Mouse (Mus musculus): ENCODE data around the gene Elmo1. TPM values are rescaled to one million over a fixed set of nuclear protein-coding genes. Genes with fewer than 3 reads are reported as not detected.

Gene Elmo1
- polyA plus RNA-seq, 1 experiment: 0.40 TPM

DNA sequence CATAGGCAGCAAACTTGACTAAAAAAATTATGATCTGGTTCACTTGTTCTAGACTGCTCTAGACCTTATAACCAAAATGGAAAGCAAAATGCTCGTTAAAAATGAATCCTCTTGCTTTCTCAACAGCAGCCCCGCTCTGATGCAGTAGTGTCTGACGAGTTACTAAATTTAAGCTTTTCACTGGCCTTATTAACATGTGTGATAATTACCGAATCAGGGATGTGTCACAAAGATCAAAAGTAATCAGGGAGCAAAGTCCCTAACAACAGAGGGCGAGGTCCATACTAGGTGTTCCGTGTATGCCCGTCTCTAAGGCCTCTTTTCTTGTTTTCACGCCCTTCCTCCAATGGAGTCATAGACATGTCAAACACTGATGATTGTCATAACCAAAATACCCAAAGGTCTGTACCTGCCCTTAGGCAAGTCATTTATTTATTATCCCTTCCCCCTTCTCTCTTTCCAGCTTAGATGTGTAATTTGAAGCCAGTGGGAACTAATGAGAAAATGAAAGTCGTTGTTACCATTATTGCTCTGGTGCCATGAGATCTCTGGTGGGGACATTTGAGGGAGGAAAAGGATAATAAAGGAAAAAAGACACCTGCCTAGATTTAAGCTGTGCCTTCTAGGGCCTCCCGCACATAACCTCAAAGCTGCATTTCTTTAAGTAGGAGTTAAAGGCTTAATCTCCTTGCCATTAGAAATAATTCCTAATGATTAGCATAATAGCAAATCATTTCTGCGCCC lies 316.2 kb downstream of the Elmo1 start:
- Histone ChIP-seq H3ac (ENCODE audit: control insufficient read depth, insufficient read length) (no peak overlapping the region), H3K4me2 (ENCODE audit: low read depth) (no peak overlapping the region), H3K79me2 (ENCODE audit: control insufficient read depth, insufficient read depth) (no peaks in the 10 kb centered on the region), H3K4me3 (no peak overlapping the region), H3K36me3 (ENCODE audit: control insufficient read depth, insufficient read depth) (no peaks in the 10 kb centered on the region), H3K27me3 (ENCODE audit: control insufficient read depth, insufficient read depth, insufficient read length) (no peaks in the 10 kb centered on the region)
- no peak for TF ChIP-seq MYOD1 (IDR thresholded peaks at IDR 0.05; ENCODE audit: control insufficient read depth in 1 of 3, insufficient read length in 2 of 3, low read depth in 2 of 3)
- TF ChIP-seq SRF (IDR thresholded peaks at IDR 0.05; ENCODE audit: control insufficient read depth, insufficient read length, low read depth): no peak
- no peak for TF ChIP-seq TCF3 (IDR thresholded peaks at IDR 0.05; ENCODE audit: insufficient read length, low read depth)
- no peak for TF ChIP-seq USF1 (IDR thresholded peaks at IDR 0.05; ENCODE audit: low read depth)
- TF ChIP-seq POLR2AphosphoS2 (IDR thresholded peaks at IDR 0.05; ENCODE audit: insufficient read length, low read depth): no peak
- TF ChIP-seq CEBPB (IDR thresholded peaks at IDR 0.05; ENCODE audit: insufficient read depth, poor library complexity, severe bottlenecking): no peak
- no peak for TF ChIP-seq TCF12 (IDR thresholded peaks at IDR 0.05; ENCODE audit: insufficient read depth, poor library complexity, severe bottlenecking)
- no peak for TF ChIP-seq REST (IDR thresholded peaks at IDR 0.05; ENCODE audit: insufficient read depth, insufficient read length)
- TF ChIP-seq MYOG (IDR thresholded peaks at IDR 0.05; ENCODE audit: control insufficient read depth in 1 of 3, insufficient read depth in 1 of 3, insufficient read length in 2 of 3, low read depth in 2 of 3): no peak
- no peak for TF ChIP-seq E2F4 (IDR thresholded peaks at IDR 0.05; ENCODE audit: insufficient read depth)
- no peak for TF ChIP-seq MAX (IDR thresholded peaks at IDR 0.05; ENCODE audit: low read depth)
- no peak for TF ChIP-seq POLR2A (IDR thresholded peaks at IDR 0.05; ENCODE audit: insufficient read length, low read depth)

DNA sequence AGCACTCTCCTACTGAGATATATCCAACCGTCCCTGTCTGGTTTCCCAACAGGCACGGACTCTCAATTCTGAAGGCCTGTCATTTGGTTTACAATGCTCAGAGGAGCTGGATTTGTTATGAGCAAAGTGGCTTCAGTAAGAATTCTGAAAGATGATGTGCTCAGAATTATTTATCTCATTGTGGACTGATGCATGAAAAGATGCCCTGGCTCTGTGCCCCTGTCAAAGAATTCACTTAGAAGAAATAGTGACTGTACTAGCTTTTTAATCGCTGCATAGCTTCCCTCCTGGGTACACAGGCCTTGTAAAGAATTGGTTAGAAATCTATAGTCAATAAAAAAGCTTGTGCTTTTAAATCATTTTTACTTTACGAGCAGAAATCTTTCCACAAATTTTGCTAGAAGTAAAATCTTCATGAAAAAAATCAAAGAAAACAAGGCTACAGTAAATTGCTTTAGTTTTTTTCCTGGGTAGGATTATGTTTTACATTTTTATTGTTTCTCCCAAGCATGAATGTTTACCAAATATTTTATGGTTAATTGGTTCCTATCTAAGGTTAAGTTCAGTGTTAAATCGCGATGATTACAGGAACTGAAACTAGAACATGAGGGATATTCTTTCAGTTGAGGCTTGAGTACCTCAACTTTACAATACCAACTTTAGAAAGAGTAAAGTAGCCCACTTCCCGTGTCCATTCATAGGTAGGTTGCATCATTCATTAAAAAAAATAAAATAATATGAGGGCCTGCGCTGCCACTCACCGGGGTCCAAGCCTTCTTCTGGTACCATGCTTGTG lies 320.1 kb downstream of the Elmo1 start:
- H3K79me2 ChIP-seq (ENCODE audit: control insufficient read depth, insufficient read depth): no peaks in the 10 kb centered on the region
- no peak overlapping the region for H3K4me3 ChIP-seq
- H3K27me3 ChIP-seq (ENCODE audit: control insufficient read depth, insufficient read depth, insufficient read length): no peaks in the 10 kb centered on the region
- H3K36me3 ChIP-seq (ENCODE audit: control insufficient read depth, insufficient read depth): no peaks in the 10 kb centered on the region
- no peak overlapping the region for H3ac ChIP-seq (ENCODE audit: control insufficient read depth, insufficient read length)
- H3K4me2 ChIP-seq (ENCODE audit: low read depth): no peak overlapping the region
- TF ChIP-seq SRF (IDR thresholded peaks at IDR 0.05; ENCODE audit: control insufficient read depth, insufficient read length, low read depth) (no peak), USF1 (IDR thresholded peaks at IDR 0.05; ENCODE audit: low read depth) (no peak), POLR2AphosphoS2 (IDR thresholded peaks at IDR 0.05; ENCODE audit: insufficient read length, low read depth) (no peak), TCF12 (IDR thresholded peaks at IDR 0.05; ENCODE audit: insufficient read depth, poor library complexity, severe bottlenecking) (no peak), CEBPB (IDR thresholded peaks at IDR 0.05; ENCODE audit: insufficient read depth, poor library complexity, severe bottlenecking) (no peak), MYOG (IDR thresholded peaks at IDR 0.05; ENCODE audit: control insufficient read depth in 1 of 3, insufficient read depth in 1 of 3, insufficient read length in 2 of 3, low read depth in 2 of 3) (no peak), REST (IDR thresholded peaks at IDR 0.05; ENCODE audit: insufficient read depth, insufficient read length) (no peak), MYOD1 (IDR thresholded peaks at IDR 0.05; ENCODE audit: control insufficient read depth in 1 of 3, insufficient read length in 2 of 3, low read depth in 2 of 3) (no peak), MAX (IDR thresholded peaks at IDR 0.05; ENCODE audit: low read depth) (no peak), TCF3 (IDR thresholded peaks at IDR 0.05; ENCODE audit: insufficient read length, low read depth) (no peak), E2F4 (IDR thresholded peaks at IDR 0.05; ENCODE audit: insufficient read depth) (no peak)

DNA sequence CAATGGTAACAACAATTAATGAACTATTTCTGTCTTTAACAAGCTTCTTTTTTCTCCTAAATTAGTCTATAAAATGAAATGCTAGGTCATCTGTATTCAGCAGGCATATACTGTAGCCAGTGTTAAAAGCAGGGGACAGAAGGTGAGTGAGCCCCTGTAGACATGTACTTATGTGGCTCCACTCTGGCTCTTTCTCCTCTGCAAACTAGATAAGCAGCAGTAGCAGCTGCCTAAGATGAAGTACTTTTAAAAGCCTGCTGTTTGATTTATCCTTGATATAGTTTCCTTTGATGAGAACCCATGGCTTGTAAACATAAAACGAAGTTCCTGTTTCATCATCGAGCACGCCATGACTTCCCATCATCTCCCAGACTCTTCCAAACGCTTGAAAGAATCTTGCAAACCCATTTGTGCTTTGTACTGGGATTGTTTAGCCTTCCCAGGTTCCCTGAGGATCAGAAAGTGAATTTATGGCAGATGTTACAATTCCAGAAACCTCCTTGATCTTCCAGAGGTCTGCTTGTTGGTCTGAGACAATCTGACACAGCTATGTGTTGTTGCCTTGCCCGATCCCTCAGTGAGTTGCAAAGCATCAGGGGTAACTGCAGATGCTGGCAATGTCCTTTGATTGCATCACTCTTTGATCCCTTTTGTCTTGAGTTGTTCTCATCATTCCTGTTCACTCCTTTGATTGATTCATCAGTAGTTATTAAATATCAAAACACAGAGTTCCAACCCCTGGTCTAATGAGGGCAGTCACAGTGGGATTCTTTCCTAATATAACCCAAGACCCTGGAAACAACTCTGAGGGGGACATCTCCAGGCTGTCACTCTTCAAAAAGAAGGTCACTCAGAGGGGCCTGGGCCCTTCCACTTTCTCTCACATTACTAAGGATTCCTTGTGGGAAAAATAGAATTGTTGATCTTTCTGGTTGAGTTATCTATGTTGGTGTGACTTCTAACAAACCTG lies 326.6 kb downstream of the Elmo1 start:
- Histone ChIP-seq H3K36me3 (ENCODE audit: control insufficient read depth, insufficient read depth) (no peaks in the 10 kb centered on the region), H3K4me3 (no peak overlapping the region), H3K79me2 (ENCODE audit: control insufficient read depth, insufficient read depth) (no peaks in the 10 kb centered on the region), H3K4me2 (ENCODE audit: low read depth) (peak overlapping the region; percentile 7), H3ac (ENCODE audit: control insufficient read depth, insufficient read length) (no peak overlapping the region), H3K27me3 (ENCODE audit: control insufficient read depth, insufficient read depth, insufficient read length) (no peaks in the 10 kb centered on the region)
- TF ChIP-seq E2F4 (IDR thresholded peaks at IDR 0.05; ENCODE audit: insufficient read depth): no peak
- TF ChIP-seq CEBPB (IDR thresholded peaks at IDR 0.05; ENCODE audit: insufficient read depth, poor library complexity, severe bottlenecking): peak; percentile 88
- TF ChIP-seq POLR2A (IDR thresholded peaks at IDR 0.05; ENCODE audit: insufficient read length, low read depth): no peak
- TF ChIP-seq TCF3 (IDR thresholded peaks at IDR 0.05; ENCODE audit: insufficient read length, low read depth): no peak

DNA sequence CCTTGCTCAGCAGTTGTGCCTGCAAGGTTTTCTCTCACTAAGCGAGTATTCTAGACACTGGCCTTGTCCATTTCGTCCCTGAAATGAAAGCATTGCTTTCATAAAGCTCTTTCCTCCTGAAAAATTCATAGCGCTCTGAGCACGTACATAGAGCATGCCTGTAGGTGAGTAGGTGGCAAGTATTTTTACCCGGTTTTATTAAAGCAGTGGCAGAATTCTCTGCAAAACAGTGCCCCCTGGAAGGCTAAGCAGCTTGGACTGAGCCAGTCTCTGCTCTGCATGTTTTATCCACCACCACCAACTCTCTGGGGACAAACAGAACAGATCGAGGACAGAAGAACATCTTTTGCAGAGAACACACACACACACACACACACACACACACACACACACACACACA lies 340.6 kb downstream of the Elmo1 start:
- no peaks in the 10 kb centered on the region for H3K79me2 ChIP-seq (ENCODE audit: control insufficient read depth, insufficient read depth)

More for the DNA sequence above, 340.6 kb downstream of the Elmo1 start:
- Histone ChIP-seq H3K36me3 (ENCODE audit: control insufficient read depth, insufficient read depth) (no peaks in the 10 kb centered on the region), H3K4me2 (ENCODE audit: low read depth) (no peak overlapping the region), H3K27me3 (ENCODE audit: control insufficient read depth, insufficient read depth, insufficient read length) (no peaks in the 10 kb centered on the region), H3K4me3 (no peak overlapping the region), H3ac (ENCODE audit: control insufficient read depth, insufficient read length) (no peak overlapping the region)
- no peak for TF ChIP-seq MAX (IDR thresholded peaks at IDR 0.05; ENCODE audit: low read depth)
- no peak for TF ChIP-seq POLR2A (IDR thresholded peaks at IDR 0.05; ENCODE audit: insufficient read length, low read depth)
- no peak for TF ChIP-seq REST (IDR thresholded peaks at IDR 0.05; ENCODE audit: insufficient read depth, insufficient read length)
- no peak for TF ChIP-seq USF1 (IDR thresholded peaks at IDR 0.05; ENCODE audit: low read depth)
- no peak for TF ChIP-seq TCF3 (IDR thresholded peaks at IDR 0.05; ENCODE audit: insufficient read length, low read depth)
- no peak for TF ChIP-seq MYOD1 (IDR thresholded peaks at IDR 0.05; ENCODE audit: control insufficient read depth in 1 of 3, insufficient read length in 2 of 3, low read depth in 2 of 3)
